Mouse (Mus musculus): ENCODE data around the gene Ptrhd1.

Gene Ptrhd1

GRCm38 (mm10) chr12:4211174-4211573, 22.7 kb upstream of the Ptrhd1 start:
- CTCF ChIA-PET: interaction anchor here in 3 of 4 experiments (0.8 to 1.3 kb wide), 4 partner anchors 22 to 104 kb away, joined by 3 to 7 read pairs (median 3); no protein-coding TSS in a partner anchor
- POLR2A ChIA-PET: interaction anchor here in 3 of 4 experiments (0.5 to 8.7 kb wide), 11 partner anchors 10 to 288 kb away, joined by 3 to 59 read pairs (median 4); partner anchors contain the start of genes Cenpo (in 3 of the 3) and Ptrhd1 (in 3 of the 3)

GRCm38 (mm10) chr12:4212908-4213307, 20.9 kb upstream of the Ptrhd1 start:
- POLR2A ChIA-PET: interaction anchor here in 3 of 4 experiments (0.6 to 8.7 kb wide), 14 partner anchors 12 to 187 kb away, joined by 3 to 59 read pairs (median 3); partner anchors contain the start of genes Cenpo (in 2 of the 3) and Ptrhd1 (in 2 of the 3)
- CTCF ChIA-PET: interaction anchor here in 3 of 4 experiments (1.1 to 2.3 kb wide), 4 partner anchors 24 to 105 kb away, joined by 3 to 10 read pairs (median 4); no protein-coding TSS in a partner anchor

GRCm38 (mm10) chr12:4230156-4230555, 3.7 kb upstream of the Ptrhd1 start:
- CTCF ChIA-PET: interaction anchor here in 1 of 4 experiments (0.6 kb wide), 1 partner anchor 449 kb away, joined by 5 read pairs; no protein-coding TSS in a partner anchor

GRCm38 (mm10) chr12:4232777-4233176, 1.1 kb upstream of the Ptrhd1 start:
- POLR2A ChIA-PET: interaction anchor here in 1 of 4 experiments (0.6 kb wide), 1 partner anchor 15 kb away, joined by 3 read pairs; no protein-coding TSS in a partner anchor
- CTCF ChIA-PET: no interaction called here

More at GRCm38 (mm10) chr12:4230156-4230555, 3.7 kb upstream of the Ptrhd1 start:
- POLR2A ChIA-PET: interaction anchor here in 1 of 4 experiments (0.9 to 1.2 kb wide), 3 partner anchors 26 to 129 kb away, joined by 3 read pairs; no protein-coding TSS in a partner anchor

GRCm38 (mm10) chr12:4237481-4237880, 3.7 kb downstream of the Ptrhd1 start:
- ChIA-PET POLR2A (interaction anchor here in 2 of 4 experiments (0.6 to 4.5 kb wide), 3 partner anchors 12 to 119 kb away, joined by 3 to 105 read pairs (median 3); no protein-coding TSS in a partner anchor), CTCF (no interaction called here)

GRCm38 (mm10) chr12:4240281-4240680, 6.5 kb downstream of the Ptrhd1 start:
- POLR2A ChIA-PET: interaction anchor here in 3 of 4 experiments (0.6 to 1.2 kb wide), 6 partner anchors 12 to 599 kb away, joined by 3 to 11 read pairs (median 3); no protein-coding TSS in a partner anchor
- CTCF ChIA-PET: interaction anchor here in 1 of 4 experiments (0.6 kb wide), 1 partner anchor 578 kb away, joined by 4 read pairs; no protein-coding TSS in a partner anchor

GRCm38 (mm10) chr12:4243805-4244204, 10.0 kb downstream of the Ptrhd1 start:
- ChIA-PET POLR2A (interaction anchor here (0.7 to 3.7 kb wide), 6 partner anchors 9 to 149 kb away, joined by 3 to 38 read pairs (median 4); partner anchors contain the start of genes Cenpo (in 2 of the 4) and Ptrhd1 (in 2 of the 4)), CTCF (interaction anchor here in 1 of 4 experiments (0.6 kb wide), 1 partner anchor 61 kb away, joined by 4 read pairs; no protein-coding TSS in a partner anchor)

GRCm38 (mm10) chr12:4245742-4246141, 11.9 kb downstream of the Ptrhd1 start:
- POLR2A ChIA-PET: interaction anchor here (0.6 to 3.7 kb wide), 8 partner anchors 8 to 114 kb away, joined by 3 to 38 read pairs (median 6); partner anchors contain the start of genes Cenpo (in 3 of the 4) and Ptrhd1 (in 3 of the 4)
- CTCF ChIA-PET: interaction anchor here in 2 of 4 experiments (0.6 to 0.9 kb wide), 3 partner anchors 54 to 289 kb away, joined by 3 to 4 read pairs (median 3); no protein-coding TSS in a partner anchor

- ChIA-PET CTCF (interaction anchor here in 1 of 4 experiments (1.2 kb wide), 1 partner anchor 142 kb away, joined by 3 read pairs; no protein-coding TSS in a partner anchor), POLR2A (interaction anchor here in 3 of 4 experiments (0.7 to 3.6 kb wide), 5 partner anchors 12 to 655 kb away, joined by 3 to 21 read pairs (median 6); partner anchors contain the start of genes Cenpo (in 3 of the 3) and Ptrhd1 (in 3 of the 3))
Measured at GRCm38 (mm10) chr12:4249786-4250185, 16.0 kb downstream of the Ptrhd1 start.

- ChIA-PET CTCF (no interaction called here), POLR2A (interaction anchor here (0.6 to 2.4 kb wide), 8 partner anchors 8 to 115 kb away, joined by 3 to 13 read pairs (median 4); partner anchors contain the start of genes Cenpo (in 2 of the 4) and Ptrhd1 (in 2 of the 4))
Measured at GRCm38 (mm10) chr12:4252742-4253655, 19.2 kb downstream of the Ptrhd1 start.

- ChIA-PET POLR2A (interaction anchor here in 1 of 4 experiments (1.4 kb wide), 1 partner anchor 11 kb away, joined by 5 read pairs; no protein-coding TSS in a partner anchor), CTCF (interaction anchor here in 2 of 4 experiments (0.5 to 0.6 kb wide), 2 partner anchors 209 to 720 kb away, joined by 3 read pairs; no protein-coding TSS in a partner anchor)
Measured at GRCm38 (mm10) chr12:4267765-4268164, 33.9 kb downstream of the Ptrhd1 start.

- ChIA-PET CTCF (no interaction called here), POLR2A (interaction anchor here in 2 of 4 experiments (0.5 kb wide), 2 partner anchors 63 to 678 kb away, joined by 3 to 5 read pairs; no protein-coding TSS in a partner anchor)
Measured at GRCm38 (mm10) chr12:4271078-4271477, 37.3 kb downstream of the Ptrhd1 start.

GRCm38 (mm10) chr12:4278978-4279755, 45.3 kb downstream of the Ptrhd1 start:
- ChIA-PET CTCF (no interaction called here), POLR2A (interaction anchor here in 3 of 4 experiments (0.5 to 1.3 kb wide), 5 partner anchors 12 to 239 kb away, joined by 3 to 6 read pairs (median 3); no protein-coding TSS in a partner anchor)

GRCm38 (mm10) chr12:4279878-4280277, 46.1 kb downstream of the Ptrhd1 start:
- POLR2A ChIA-PET: interaction anchor here in 3 of 4 experiments (0.8 to 1.3 kb wide), 4 partner anchors 10 to 15 kb away, joined by 3 to 4 read pairs (median 3); no protein-coding TSS in a partner anchor
- CTCF ChIA-PET: no interaction called here

- ChIA-PET CTCF (interaction anchor here in 2 of 4 experiments (0.7 to 1.2 kb wide), 2 partner anchors 10 to 586 kb away, joined by 5 to 6 read pairs; no protein-coding TSS in a partner anchor), POLR2A (interaction anchor here in 3 of 4 experiments (0.8 to 2.0 kb wide), 8 partner anchors 10 to 143 kb away, joined by 3 to 4 read pairs (median 3); no protein-coding TSS in a partner anchor)
Measured at GRCm38 (mm10) chr12:4285186-4285585, 51.4 kb downstream of the Ptrhd1 start.
